In the genomic region with DNA sequence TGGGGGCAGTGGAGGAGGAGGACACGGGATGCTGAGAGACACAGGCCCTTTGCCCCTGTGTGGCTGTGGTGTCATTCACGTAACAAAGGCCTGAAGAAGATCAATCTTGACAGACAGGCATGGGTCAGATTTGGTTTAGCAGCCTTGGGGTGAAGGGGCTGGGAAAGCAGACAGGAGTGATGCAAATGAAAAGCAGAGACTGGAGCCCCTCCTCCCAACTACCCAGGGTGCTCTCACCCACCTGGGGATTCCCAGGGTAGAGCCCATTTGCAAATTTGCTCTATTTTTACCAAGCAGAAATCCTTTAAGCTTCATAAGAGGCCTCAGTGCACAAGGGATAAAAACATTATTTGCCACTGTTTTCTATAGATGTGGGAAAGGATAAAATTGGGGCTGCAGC, we compare ENCODE assay signal across 25 mouse cellular contexts. TPM values are rescaled to one million over a fixed set of nuclear protein-coding genes. Genes with fewer than 3 reads are reported as not detected.
DNase-seq lines count a peak whose midpoint lies in the region; ATAC-seq and TF ChIP-seq lines count a peak whose summit lies in the region.
"Had no signal": no experiment of that assay in that cellular context is flagged by ENCODE, and none has a peak within 500 bp of the region (broad histone marks: within the 10 kb centered on the region; RNA-seq: fewer than 3 reads in every experiment).

No protein-coding gene starts in this region.

- peak overlapping the region; percentile 74 for H3K27ac ChIP-seq in hindbrain, embryonic 10.5 days
- H3K27ac ChIP-seq in hindbrain, embryonic 11.5 days (ENCODE audit: low read depth, low read length) = no peak overlapping the region
- H3K27ac ChIP-seq in spleen, adult 2 months (ENCODE audit: insufficient read depth, low read length) = peak overlapping the region; percentile 18; the same call in 1 of the 2 replicates
- H3K27ac ChIP-seq in embryonic facial prominence, embryonic 10.5 days (replicated peaks) = 0 out of 2 replicates have a peak overlapping the region, but pooled peaks have one; percentile 20
- H3K27ac ChIP-seq: embryonic facial prominence, embryonic 12.5 days; forebrain, embryonic 12.5 days; heart, embryonic 13.5 days; hindbrain, embryonic 13.5 days; hindbrain, postnatal 0 days had no signal

- WGBS in hindbrain, embryonic 10.5 days = 25% methylated on average over 2 of the region's 2 CpGs
- WGBS in hindbrain, embryonic 11.5 days = 15% methylated on average over 2 of the region's 2 CpGs
- WGBS in spleen, adult 2 months = 78% methylated on average over 2 of the region's 2 CpGs
- WGBS in embryonic facial prominence, embryonic 10.5 days = 33% methylated on average over 2 of the region's 2 CpGs

- intact Hi-C loops in left cerebral cortex, postnatal 14 days (cut with DNase I) = no loop called here

- no peak overlapping the region for H3K4me3 ChIP-seq in hindbrain, embryonic 10.5 days
- H3K4me3 ChIP-seq in hindbrain, embryonic 11.5 days (ENCODE audit: low read depth, low read length) = no peak overlapping the region
- no peak overlapping the region for H3K4me3 ChIP-seq in spleen, adult 2 months (ENCODE audit: extremely low read depth, insufficient read depth, insufficient read length)
- H3K4me3 ChIP-seq in embryonic facial prominence, embryonic 10.5 days = no peak overlapping the region
- H3K4me3 ChIP-seq: embryonic facial prominence, embryonic 12.5 days; forebrain, embryonic 12.5 days; heart, embryonic 13.5 days; hindbrain, embryonic 13.5 days had no signal

- TF ChIP-seq CTCF in spleen, adult 2 months (IDR thresholded peaks at IDR 0.05; ENCODE audit: extremely low read depth, insufficient read depth, insufficient read length, insufficient replicate concordance) = no peak

- no peak for ATAC-seq in hindbrain, embryonic 11.5 days (ENCODE audit: low FRiP score)
- ATAC-seq: forebrain, embryonic 16.5 days; hindbrain, postnatal 0 days had no signal

- H3K27me3 ChIP-seq in hindbrain, embryonic 10.5 days (ENCODE audit: insufficient read depth, poor library complexity, severe bottlenecking) = peaks cover 33% of the 10 kb centered on the region
- no peaks in the 10 kb centered on the region for H3K27me3 ChIP-seq in hindbrain, embryonic 11.5 days (ENCODE audit: control insufficient read depth, insufficient read depth, low read length)
- H3K27me3 ChIP-seq in spleen, adult 2 months (ENCODE audit: control insufficient read depth, insufficient read depth, low read length) = no peaks in the 10 kb centered on the region
- no peaks in the 10 kb centered on the region; the same call in 1 of the 2 replicates for H3K27me3 ChIP-seq in embryonic facial prominence, embryonic 10.5 days (replicated peaks; ENCODE audit: low read depth, poor library complexity, severe bottlenecking)
- H3K27me3 ChIP-seq: embryonic facial prominence, embryonic 12.5 days; heart, embryonic 13.5 days had no signal

- H3K4me2 ChIP-seq in hindbrain, embryonic 11.5 days (replicated peaks; ENCODE audit: low read depth, low read length) = no peak overlapping the region
- H3K4me2 ChIP-seq: embryonic facial prominence, embryonic 12.5 days; forebrain, embryonic 12.5 days; heart, embryonic 13.5 days; hindbrain, embryonic 13.5 days had no signal

- H3K9ac ChIP-seq in hindbrain, embryonic 11.5 days (ENCODE audit: low read depth, low read length) = no peak overlapping the region
- H3K9ac ChIP-seq: embryonic facial prominence, embryonic 12.5 days; forebrain, embryonic 12.5 days; heart, embryonic 13.5 days; hindbrain, embryonic 13.5 days had no signal

- no peaks in the 10 kb centered on the region for H3K9me3 ChIP-seq in hindbrain, embryonic 10.5 days
- H3K9me3 ChIP-seq in hindbrain, embryonic 11.5 days (ENCODE audit: control insufficient read depth, low read length) = no peaks in the 10 kb centered on the region
- no peaks in the 10 kb centered on the region for H3K9me3 ChIP-seq in embryonic facial prominence, embryonic 10.5 days
- H3K9me3 ChIP-seq: embryonic facial prominence, embryonic 12.5 days; forebrain, embryonic 12.5 days; G1E; heart, embryonic 13.5 days; hindbrain, embryonic 13.5 days had no signal

- no peaks in the 10 kb centered on the region for H3K36me3 ChIP-seq in hindbrain, embryonic 10.5 days
- H3K36me3 ChIP-seq in hindbrain, embryonic 11.5 days (ENCODE audit: control insufficient read depth, insufficient read depth, low read length) = no peaks in the 10 kb centered on the region
- no peaks in the 10 kb centered on the region for H3K36me3 ChIP-seq in spleen, adult 2 months (ENCODE audit: control insufficient read depth, insufficient read depth, low read length)
- no peaks in the 10 kb centered on the region for H3K36me3 ChIP-seq in embryonic facial prominence, embryonic 10.5 days (replicated peaks)
- H3K36me3 ChIP-seq: embryonic facial prominence, embryonic 12.5 days; forebrain, embryonic 12.5 days; G1E; heart, embryonic 13.5 days; hindbrain, embryonic 13.5 days had no signal

- DNase-seq in hindbrain, embryonic 10.5 days (ENCODE audit: low spot score) = no peak
- no peak for DNase-seq in hindbrain, embryonic 11.5 days (ENCODE audit: low spot score)
- DNase-seq in spleen, adult 2 months (ENCODE audit: low read depth in 1 of 2, low spot score in 2 of 2) = peak in 1 of 2 experiments; percentile 18
- no peak for DNase-seq in spleen, postnatal 14 days (ENCODE audit: low spot score in 2 of 2)
- no peak for DNase-seq in embryonic facial prominence, embryonic 10.5 days (ENCODE audit: low spot score)
- DNase-seq in thymus, postnatal 10 days (ENCODE audit: low spot score in 2 of 2) = no peak
- no peak for DNase-seq in left cerebral cortex, postnatal 14 days (ENCODE audit: low spot score in 2 of 2)
- DNase-seq: adrenal gland, adult 8-10 months; adrenal gland, postnatal 36 days; cerebellum, adult 11 months; cerebellum, adult 8-10 months; cerebellum, postnatal 14 days; embryo, embryonic 11 days; gastrocnemius, postnatal 14 days; heart, postnatal 36 days had no signal

- peaks cover 36% of the 10 kb centered on the region for H3K4me1 ChIP-seq in hindbrain, embryonic 10.5 days (replicated peaks)
- peaks cover 2% of the 10 kb centered on the region; the same call in 1 of the 2 replicates for H3K4me1 ChIP-seq in hindbrain, embryonic 11.5 days (replicated peaks; ENCODE audit: control insufficient read depth, insufficient read depth, low read length)
- H3K4me1 ChIP-seq in spleen, adult 2 months (ENCODE audit: control insufficient read depth, insufficient read depth, insufficient read length) = peaks cover 25% of the 10 kb centered on the region; the same call in 1 of the 2 replicates
- peaks cover 21% of the 10 kb centered on the region for H3K4me1 ChIP-seq in embryonic facial prominence, embryonic 10.5 days

- TF ChIP-seq POLR2A in spleen, adult 2 months (IDR thresholded peaks at IDR 0.05; ENCODE audit: low read depth, low read length) = no peak

RNA-seq across cellular contexts. Expression of a gene that starts 59.3 kb away (rescaled TPM):
- not detected in 2 replicates for polyA plus RNA-seq in hindbrain, embryonic 10.5 days (2016; fragmentation: Nextera tagmentation; extraction: Ambion mirVana)
- polyA plus RNA-seq in hindbrain, embryonic 11.5 days (2014; fragmentation: Nextera tagmentation; extraction: Ambion mirVana) = 0.17 TPM in 1 of 2 replicates, not detected in the other
- not detected in 2 replicates for polyA plus RNA-seq in spleen, adult 2 months (2012; rRNA removed)
- 0.05 and 0.07 TPM in 2 replicates for polyA plus RNA-seq in embryonic facial prominence, embryonic 10.5 days (2016; fragmentation: Nextera tagmentation; extraction: Ambion mirVana)
- total RNA-seq in left cerebral cortex, postnatal 14 days (2021) = not detected
- total RNA-seq: adrenal gland, postnatal 36 days; common myeloid progenitor, adult 5-6 weeks; gastrocnemius, postnatal 14 days; granulocyte monocyte progenitor cell, adult 5-6 weeks; heart, postnatal 36 days; hindbrain, postnatal 0 days had no signal
- polyA plus RNA-seq: G1E; heart, postnatal 0 days; hindbrain, embryonic 13.5 days; hindbrain, postnatal 0 days had no signal
